Mouse (Mus musculus) layer of hippocampus, adult 9-11 months (tissue): ENCODE measurements around the gene Ctse.

Source experiments
- DNase-seq: peaks from one replicate; pipeline ENCODE4 v3.0.0; 2022

Gene Ctse

GRCm38 (mm10) chr1:131702094-131702766 is 64.1 kb downstream of the Ctse start:
- DNase-seq, result no peak

DNA sequence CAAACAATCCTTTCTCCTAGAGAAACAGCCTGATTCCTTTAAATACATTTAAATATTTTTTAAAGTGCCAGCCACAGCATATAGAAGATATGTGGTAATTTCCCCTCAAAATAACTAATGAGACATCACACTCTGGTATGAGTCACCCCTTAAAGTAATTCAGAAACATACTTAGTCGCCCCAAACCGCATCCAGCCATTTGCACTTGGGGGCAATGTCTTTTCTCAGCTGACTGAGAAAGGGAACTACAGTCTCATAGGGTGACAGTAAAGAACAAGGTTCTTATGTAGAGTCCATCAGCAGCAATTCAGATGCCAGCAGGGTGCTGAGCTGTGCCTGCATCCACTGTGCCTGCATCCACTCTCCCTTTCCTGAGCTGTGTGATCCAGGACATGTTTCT is 65.4 kb downstream of the Ctse start:
- no peak for DNase-seq

GRCm38 (mm10) chr1:131708338-131708737 is 70.2 kb downstream of the Ctse start:
- DNase-seq, result no peak

GRCm38 (mm10) chr1:131711518-131711917 is 73.4 kb downstream of the Ctse start:
- DNase-seq, result no peak

DNA sequence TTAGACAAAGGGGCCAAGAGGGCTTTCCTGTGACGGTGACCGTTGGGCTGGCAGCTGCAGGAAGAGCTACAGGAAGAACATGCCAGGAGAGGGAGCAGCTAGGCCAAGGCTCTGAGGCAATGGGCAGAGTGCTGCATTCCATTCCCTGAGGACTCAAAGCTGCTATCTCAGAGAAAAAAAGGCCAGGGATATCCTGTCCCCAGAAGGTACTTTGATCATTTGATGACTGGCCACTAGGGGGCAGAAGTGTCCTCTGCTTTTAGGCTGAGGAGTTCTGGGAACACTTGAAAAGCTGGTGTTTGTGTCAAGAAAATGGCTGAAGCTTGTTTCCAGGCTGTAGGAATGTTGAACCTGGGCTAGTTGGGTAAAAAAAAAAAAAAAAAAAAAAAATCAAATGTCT is 74.3 kb downstream of the Ctse start:
- DNase-seq, result peak; percentile 82

GRCm38 (mm10) chr1:131714388-131715337 is 76.6 kb downstream of the Ctse start:
- DNase-seq, result peak; percentile 20

DNA sequence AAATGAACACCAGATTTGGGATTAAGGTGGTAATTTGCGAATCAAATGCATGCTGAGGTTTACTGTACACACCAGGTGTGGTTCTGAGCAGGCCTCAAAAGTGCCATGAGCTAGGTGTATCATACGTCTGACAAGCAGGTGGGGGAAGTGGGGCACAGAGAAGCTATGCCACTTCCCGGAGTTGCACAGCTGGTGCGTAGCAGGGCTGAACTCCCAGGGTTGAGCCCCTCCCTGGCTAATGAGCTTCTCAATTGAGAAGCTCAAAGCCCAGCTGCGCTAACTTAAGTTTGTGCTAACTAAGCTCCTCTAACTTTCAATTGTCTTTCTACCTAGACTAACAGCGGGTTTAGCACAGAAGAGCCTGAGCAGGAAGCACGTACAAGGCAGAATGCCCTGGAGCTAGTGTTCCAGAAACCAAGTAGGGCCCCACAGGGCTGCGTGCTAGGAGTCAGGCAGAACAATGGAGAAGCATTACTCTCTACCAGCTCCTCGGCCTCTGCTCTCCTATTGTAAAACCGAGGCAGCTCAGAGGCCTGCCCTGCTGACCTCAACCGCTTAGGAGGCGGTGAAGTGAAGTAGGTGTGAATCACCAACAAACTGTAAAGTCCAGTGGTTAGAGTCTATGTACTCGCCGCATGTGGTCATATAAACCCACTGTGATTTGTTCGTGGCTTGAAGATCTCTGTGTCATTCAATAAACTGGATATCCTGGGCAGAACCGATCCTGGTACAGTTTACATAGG is 81.0 kb downstream of the Ctse start:
- DNase-seq, result no peak

DNA sequence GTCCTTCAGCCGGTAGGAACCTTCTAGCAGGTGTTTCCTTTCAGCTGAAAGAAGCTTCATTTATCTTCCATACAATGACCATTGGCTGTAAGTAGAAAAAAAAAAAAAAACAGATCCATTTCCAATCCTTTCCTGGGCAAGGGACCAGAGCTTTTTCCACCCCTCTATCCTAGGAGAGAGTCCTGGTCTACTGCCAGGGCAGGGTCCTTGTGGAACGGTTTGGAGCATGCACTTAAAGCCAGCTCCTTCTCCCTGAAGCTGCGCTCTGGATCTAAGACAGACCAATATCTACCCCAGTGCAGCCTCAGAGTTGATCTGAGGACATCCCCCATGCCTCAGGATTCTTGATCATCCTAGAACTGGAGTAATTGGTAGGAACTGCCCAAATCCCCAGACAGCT is 83.9 kb downstream of the Ctse start:
- DNase-seq, result no peak

GRCm38 (mm10) chr1:131723549-131723948 is 85.4 kb downstream of the Ctse start:
- DNase-seq, result no peak
